Mouse (Mus musculus): ENCODE results near the gene Cbfb.
"Not testable (repeated sequence)": the region's sequence is repeated elsewhere in the genome, so short reads cannot be mapped to it uniquely, and the experiment has no call there.

Gene Cbfb

GRCm38 (mm10) chr8:105170381-105171115 is at the start of gene Cbfb:
Gene Cbfb, plus strand, starts transcription at chr8:105170674.
- DNase-seq = peak; percentile 87 to 91

- DNase-seq = no peak
Measured at GRCm38 (mm10) chr8:105129864-105130263, 40.6 kb upstream of the Cbfb start.

DNA sequence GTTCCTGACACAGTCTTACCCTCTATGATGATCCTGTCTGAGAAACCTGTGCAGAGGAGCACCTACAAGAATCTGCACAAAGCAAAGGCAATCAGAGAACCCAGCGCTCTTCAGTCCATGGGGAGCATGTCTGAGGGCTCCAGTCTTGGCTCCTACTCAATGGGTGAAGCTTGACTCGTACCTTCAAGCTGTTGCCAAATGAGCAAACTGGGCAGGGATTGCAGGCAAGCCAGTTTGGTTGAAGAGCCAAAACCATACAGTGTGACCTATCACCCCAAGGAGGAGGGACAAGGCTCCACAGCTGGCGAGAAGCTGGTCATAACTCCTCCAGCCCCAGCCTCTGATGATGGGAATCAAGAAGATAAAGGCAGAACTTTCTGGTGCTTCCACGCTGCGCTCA is 39.0 kb upstream of the Cbfb start, which contains the start of gene Ces4a:
Ces4a (plus strand) TSS at position 292 of the 400 bp plus-strand sequence.
- DNase-seq = no peak

DNA sequence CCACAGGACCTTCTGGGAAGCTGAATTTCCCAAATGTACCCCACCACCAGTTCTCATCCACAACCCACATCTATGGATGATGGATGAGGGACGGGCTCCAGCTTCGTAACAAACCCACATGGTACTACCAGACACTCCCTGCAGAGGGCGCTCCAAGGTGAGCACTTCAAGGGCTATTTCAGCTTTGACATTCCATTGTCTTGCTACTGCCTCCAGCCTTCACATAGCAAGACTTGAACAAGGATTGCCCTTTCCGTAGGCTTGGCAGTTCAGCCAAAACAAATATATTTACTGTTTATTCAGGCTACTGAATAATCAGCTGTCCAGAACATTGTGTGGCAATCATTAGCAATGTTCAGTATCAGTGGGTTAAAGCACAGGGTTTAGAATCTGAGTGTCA is 32.1 kb upstream of the Cbfb start:
- DNase-seq = peak; percentile 57 to 60

GRCm38 (mm10) chr8:105142395-105142794 is 28.1 kb upstream of the Cbfb start:
- DNase-seq = no peak

DNA sequence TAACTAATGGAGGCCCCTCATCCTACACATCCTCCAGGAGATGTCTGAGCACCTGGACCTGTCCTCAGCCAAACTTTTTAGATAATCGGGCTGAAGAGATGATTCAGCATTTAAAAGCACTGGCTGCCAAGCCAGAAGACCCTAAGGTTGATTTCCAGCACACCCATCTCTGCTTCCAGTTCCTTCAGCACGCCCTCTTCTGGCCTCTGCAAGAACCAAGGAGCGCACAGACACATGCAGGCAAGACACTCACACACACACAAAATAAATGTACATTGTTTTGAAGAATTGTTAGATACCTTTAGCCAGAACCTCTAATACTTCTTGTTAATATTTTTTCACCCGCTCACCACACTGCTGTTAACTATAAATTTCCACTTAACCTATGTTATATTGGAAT is 18.8 kb upstream of the Cbfb start:
- DNase-seq = no peak

- DNase-seq = peak; percentile 64 to 69
Measured at GRCm38 (mm10) chr8:105152623-105153398, 17.7 kb upstream of the Cbfb start.

DNA sequence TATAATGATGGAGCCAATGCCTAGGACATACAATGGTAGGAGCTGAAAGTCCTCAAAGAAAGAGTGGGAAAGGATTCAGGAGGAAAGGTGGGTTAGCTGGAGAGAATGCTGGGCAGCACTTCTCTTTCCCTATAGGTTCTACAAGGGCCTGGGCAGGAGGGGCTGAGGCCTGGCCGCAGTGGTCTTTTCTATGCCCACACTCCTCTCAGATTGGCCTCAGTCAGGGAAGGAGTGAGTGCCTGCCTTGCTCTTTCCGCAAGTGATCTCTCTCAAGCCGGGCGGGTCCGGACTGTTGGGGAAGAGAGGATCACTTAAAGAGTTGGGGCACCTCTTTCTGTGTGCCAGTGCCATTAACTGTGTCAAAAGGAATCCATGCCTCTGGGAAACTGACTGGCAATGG is 16.2 kb upstream of the Cbfb start:
- no peak for DNase-seq

DNA sequence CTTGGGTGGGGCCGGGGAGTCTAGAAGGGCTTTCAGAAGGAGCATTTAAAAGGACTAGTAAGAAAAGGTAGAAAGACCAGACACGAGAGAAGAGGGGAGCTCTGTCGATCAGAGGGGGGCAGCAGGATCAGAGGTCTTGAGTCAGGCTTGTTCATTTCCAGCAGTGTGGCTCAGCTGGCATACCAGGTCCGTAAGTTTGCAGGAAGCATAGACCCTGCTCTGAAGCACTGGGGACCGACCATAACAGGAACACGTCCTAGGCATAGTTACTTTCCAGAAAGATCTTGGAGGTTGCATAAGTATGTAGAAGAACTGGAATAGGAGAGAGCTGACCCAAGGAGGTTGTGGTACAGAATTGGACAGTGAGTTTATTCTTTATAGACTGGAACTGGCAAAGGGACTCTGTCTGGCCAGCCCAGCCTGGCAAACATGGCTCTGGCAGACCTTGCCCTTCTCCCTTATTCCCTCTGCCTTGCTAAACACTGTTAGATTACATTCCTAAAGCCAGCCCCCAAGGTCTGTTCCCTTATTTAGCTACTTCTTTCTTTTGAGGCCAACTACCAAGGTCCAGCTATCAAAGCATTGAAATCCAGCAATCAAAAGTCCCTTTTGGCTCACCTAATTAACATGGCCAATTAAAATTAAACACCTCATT is 15.3 kb upstream of the Cbfb start:
- no peak for DNase-seq

DNA sequence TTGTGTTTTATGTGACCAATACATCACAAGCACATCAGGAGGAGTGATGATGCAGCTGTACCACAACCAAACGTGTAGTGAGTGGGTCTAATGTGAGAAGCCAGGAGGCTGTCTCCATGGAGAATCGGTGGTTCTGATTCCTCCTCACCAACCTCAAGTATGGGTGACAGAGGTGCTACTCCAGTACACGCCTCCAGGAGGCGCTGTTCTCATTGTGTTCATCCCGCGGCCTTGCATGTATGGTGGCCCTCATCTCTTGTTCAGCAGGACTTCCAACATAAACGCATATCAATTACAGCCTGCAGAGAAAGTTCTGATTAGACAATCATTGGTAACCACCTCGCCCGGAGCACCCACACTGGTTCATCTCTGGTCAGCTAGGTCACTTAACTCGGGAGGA is 12.9 kb upstream of the Cbfb start:
- peak in 1 of 2 experiments; percentile 13 for DNase-seq

DNA sequence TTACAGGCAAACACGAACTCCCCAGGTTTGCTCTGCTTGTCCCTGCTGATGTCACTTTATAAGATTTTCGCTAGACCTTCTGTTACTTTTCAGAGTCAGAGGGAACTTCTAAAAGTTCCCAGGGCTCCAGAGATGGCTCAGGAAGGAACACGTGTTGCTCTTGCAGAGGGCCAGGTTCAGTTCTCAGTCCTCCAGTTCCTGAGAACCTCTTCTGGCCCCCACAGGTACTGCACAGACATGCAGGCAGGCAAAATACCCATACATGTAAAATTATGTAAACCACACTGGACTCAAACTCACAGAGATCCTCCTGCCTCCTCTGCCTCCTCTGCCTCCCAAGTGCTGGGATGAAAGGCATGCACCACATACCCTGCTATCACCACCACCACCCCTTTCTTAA is 12.4 kb upstream of the Cbfb start:
- DNase-seq = no peak

DNA sequence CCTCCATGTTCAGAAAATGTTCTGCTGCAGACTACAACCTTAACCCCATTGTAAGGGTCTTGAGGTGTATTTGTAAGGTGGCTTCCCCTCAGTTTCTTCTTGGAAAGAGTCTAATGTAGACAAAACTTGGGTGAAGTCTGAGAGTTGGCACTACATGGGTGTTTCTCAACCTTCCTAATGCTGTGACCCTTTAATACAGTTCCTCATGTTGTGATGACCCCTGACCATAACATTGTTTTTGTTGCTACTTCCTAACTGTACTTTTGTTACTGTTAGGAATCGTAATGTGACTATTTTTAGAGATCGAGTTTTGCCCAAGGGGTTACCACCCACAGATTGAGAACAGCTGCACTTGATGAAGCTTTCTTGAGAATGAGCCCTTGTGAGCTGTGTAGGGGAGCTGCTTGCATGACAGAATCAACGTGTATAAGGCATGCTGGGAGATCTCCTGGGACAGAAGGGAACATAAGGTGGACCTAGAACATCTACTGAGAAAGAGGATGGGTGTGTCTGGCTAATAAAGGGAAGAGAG is 9.3 kb upstream of the Cbfb start:
- no peak for DNase-seq

DNA sequence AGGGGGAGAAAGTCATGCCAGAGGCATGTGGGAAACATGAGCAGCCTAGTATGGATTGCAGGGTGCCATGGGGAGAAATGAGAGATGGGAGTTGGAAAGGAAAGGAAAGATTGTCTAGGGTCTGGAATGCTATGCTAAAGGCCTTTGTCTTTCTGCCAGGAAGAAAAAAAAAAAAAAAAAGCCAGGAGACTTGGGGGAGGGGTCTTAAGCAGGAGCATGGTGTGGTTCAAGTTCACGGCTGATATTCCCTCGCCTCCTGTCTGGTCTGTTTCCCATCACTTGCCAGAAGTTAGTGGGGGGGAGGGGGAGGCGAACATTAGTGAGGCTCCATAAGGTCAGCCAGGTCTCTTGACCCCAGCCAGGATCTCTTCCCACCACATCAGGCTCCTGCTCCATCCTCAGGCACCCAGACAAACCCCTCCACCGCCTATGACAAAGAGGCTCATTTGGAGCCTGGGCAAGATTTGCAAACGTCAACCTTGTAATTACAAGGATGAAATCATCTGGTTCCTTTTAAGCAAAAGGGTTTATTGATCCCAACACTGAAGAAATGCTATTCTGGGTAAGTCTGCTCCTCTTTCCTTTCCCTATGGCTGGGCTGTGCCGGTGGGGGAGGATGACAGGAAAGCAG is 6.1 kb upstream of the Cbfb start:
- no peak for DNase-seq

DNA sequence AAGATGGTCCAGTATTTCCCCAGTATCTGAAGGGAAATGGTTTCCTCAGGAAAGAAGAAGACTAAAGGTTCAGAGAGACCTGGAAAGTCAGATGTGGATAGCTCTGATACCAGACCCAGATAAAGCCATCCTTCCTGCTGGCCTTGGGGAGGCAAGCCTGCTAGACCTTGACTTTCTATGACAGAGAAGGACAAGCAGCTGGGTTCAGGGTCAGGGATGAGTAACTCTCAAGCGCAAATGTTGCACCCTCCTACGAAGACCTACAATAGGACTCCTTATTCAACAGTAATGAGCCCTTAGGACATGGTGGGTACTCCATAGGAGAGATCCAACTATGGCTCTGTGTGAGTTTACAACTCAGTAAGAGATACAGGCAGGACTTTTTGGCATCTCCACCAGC is 5.3 kb upstream of the Cbfb start:
- DNase-seq = no peak

DNA sequence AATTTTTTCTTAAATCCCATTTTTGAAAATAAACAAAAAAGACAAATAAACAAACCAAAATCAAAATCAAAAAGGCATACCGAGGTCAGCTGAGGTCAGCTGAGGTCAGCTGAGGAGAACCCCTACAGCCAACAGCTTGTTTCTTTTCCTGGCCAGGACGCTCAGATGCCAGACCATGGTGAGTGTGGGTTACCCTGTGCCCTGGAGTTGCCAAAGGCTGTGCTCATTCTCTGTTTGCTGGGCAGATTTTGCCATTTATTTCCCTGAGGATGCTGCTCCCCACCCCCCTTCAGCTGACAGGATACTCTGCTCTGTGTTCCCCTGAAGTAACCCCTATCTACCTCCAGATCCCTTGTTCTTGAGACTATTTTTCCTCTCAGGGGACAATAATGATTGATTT is 3.4 kb upstream of the Cbfb start:
- DNase-seq = no peak

DNA sequence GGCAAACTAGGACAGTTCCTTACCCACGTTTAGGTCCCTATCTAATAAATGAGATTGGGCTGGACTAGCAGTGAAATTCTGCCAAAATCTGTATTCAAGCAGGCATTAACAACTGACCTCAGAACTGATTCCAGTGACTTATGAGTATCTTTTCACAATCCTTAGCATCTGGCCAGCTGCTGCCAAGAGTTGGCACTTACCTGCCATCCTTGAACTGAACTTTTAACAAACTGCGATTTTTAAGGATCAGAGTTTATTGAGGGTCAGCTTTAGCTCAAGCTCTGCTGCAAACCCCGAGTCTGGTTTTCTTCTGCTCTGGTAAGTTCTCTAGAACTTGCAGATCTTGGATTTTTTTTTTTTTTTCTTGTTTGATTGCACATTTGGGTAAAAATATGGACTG is 892 bp upstream of the Cbfb start:
- DNase-seq = no peak

DNA sequence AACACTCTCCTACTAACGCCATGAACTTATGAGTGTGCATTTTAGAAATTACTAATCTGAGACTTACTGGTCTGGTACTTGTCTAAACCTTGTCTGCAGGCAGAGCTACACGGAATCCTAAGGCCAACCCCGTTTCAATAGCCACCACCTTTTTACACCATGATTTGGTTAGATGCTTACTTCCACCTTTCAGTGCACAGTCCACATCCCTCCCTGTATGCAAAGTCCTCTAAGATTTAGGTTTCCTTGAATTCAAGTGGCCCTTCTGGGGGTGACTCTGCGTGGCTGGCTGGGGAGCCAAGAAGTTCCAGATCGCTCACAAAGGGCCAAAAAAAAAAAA is 463 bp upstream of the Cbfb start:
- no peak for DNase-seq

DNA sequence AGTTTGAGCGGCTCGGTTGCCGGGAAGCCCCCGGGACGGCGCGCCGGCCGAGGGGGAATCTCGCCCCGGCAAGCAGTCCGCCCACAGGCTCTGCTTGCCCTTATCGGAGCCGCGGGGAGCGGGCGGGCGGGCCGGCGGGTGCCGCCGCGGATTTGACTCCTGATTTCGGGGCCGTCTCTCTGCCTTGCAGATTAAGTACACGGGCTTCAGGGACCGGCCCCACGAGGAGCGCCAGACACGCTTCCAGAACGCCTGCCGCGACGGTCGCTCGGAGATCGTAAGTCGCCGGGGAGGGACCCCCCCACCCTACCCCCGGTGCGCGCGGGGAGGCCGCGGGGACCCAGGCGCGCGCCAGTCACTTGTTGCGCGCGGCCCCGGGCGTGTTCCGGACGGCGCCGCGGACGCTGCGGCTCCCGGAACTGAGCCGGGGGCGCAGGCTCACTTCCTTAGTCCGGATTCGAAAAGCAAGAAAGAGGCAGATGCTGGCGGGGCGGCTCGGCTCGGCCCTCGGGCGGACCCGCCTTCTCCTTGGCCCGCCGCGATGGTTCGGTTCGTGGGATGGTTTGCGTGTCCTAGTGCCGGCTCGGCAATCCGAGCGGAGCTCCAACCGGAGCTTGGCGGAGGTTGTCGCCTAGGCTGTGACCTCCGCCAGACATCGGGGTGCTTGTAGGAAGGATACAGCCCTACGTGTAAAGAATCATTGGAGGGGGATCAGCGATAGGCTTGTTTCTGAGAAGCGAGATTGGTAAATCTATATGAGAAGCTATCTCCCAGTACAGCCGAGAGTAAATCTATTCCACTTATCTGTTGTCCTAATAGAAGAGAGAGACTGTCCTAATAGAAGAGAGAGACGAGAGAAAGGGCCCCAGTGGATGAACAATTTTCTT is 885 bp downstream of the Cbfb start:
- peak; percentile 43 to 44 for DNase-seq

- DNase-seq = no peak
Measured at GRCm38 (mm10) chr8:105172003-105172362, 1.5 kb downstream of the Cbfb start.

GRCm38 (mm10) chr8:105175287-105175686 is 4.8 kb downstream of the Cbfb start:
- DNase-seq = not testable (repeated sequence)

DNA sequence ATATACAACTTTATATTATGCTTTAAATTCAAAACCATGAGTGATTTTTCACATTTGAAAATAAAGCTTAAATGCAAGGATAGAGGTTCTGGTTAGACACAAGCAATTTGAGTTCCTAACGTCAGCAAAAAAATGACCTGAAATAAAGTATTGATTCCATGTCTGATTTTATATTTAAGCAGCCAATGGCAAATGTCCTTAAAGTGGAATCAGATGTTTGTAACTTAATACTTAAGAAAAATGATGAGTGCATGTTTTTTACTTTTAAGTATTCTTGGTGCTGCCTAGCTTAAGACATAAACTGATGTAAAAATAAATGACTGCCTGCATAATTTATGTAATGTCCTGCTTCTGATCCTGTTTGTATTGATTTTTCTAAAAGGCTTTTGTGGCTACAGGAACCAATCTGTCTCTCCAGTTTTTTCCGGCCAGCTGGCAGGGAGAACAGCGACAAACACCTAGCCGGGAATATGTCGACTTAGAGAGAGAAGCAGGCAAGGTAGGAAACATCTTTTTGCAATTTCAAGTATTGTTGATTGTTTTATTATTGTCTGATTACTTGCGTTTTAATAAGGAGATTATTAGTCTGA is 7.8 kb downstream of the Cbfb start:
- DNase-seq = no peak

DNA sequence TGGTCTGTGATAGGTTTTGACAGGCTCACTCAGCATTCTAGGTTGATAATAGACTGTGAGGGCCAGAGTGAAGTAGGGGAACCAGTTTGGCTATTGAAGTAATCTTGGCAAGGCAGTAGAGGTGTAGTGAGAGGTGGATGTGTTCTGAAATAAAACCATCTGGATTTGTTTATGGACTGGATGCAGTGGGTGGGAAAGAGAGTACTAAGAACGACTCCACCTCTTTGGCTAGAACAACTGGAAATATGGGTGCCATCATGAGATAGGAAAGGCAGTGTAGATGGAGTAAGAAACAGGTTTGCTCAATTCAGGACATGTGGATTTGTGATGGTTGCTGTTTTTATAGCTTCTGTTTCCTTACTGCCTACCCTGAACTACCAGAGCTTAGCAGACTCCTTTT is 11.7 kb downstream of the Cbfb start:
- no peak for DNase-seq

All from cerebellum, postnatal 36 days (tissue).